Mouse (Mus musculus) adrenal gland, adult (tissue): ENCODE results near the gene Lcn2.
"Not testable (repeated sequence)": the region's sequence is repeated elsewhere in the genome, so short reads cannot be mapped to it uniquely, and the experiment has no call there.

Experiments used
- DNase-seq, 2 experiments: peaks; one replicate each; pipeline ENCODE4 v3.0.0; 2022 to 2023; ENCODE audit warnings: low spot score in 1 of 2; ENCODE audit not compliant: inconsistent age in 2 of 2

The Lcn2 gene

DNA sequence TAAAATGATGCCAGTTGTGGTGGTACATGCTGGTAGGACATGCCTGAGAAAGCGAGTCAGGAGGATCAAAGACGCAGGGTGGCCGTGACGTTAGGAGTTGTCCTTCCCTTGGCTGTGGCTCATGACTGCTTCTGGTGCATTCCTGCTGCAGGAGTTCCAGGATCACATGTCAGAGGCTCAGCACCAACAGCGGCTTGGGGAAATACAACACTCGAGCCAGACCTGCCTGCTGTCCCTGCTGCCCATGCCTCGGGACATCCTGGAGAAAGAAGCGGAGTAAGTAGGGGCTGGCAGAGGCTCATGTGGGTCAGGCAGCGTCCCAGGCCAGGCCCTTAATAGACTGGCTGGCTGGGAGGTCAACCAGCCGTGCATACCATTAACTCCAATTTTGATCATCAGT lies 13.9 kb downstream of the Lcn2 start:
- no peak for DNase-seq

DNA sequence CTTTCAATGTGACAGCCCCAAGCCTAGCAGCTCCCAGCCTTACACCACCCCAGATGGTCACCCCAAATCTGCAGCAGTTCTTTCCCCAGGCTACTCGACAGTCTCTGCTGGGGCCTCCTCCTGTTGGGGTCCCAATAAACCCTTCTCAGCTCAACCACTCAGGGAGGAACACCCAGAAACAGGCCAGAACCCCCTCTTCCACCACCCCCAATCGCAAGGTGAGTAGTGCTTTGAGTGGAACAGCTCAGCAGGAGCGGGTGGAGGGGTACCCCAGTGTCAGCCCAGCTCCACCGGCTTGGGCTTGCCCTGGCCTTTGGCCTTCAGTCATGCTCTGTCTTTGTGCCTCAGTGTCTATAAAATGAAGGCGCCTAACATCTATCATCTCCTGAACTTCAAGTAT lies 20.7 kb downstream of the Lcn2 start:
- DNase-seq: no peak

DNA sequence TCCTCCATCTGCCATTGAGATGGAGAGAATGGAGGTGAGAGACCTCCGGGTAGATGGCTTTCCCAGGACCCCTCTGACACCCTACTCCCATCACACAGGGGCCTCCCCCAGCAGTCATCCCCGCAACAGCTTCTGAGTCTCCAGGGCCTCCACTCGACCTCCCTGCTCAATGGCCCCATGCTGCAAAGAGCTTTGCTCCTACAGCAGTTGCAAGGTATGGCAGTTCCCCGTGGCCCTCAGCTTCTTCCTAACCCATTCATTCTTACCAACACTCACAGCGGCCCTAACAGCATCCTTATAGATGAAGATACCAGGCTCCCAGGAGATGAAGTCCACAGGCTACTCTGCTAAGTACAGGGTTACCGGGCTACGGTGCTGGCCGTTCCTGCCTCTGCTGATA lies 23.9 kb downstream of the Lcn2 start:
- no peak for DNase-seq

DNA sequence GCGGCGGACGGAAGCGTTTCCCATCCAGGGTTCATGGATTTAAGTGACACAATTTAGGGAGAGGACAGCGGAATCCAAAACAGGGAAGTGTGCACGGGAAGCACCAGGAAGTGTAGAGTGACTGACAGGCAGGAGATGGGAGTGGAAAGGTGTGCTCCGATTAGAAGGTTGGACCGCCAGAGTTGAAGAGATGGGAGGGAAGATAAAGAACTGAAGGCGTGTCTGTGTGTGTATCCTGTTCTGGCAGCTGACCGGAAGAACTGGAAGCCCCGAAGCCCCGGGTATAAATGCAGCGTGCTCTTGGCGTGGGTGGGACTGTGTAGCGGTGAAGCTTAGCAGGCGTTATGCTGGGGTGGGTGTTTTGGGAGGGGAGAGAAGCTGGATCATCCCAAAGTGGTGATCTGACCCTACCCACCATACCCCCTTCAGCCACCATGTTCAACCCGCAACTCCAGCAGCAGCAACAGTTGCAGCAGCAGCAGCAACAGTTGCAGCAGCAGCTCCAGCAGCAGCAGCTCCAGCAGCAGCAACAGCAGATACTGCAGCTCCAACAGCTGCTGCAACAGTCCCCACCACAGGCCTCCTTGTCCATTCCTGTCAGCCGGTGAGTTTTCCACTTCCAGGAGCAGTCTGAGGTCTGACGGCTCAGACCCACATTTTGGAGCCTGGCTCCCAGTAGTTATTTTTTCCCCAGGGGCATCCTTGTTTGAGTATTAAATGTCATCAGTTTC lies 24.5 kb downstream of the Lcn2 start:
- no peak for DNase-seq

DNA sequence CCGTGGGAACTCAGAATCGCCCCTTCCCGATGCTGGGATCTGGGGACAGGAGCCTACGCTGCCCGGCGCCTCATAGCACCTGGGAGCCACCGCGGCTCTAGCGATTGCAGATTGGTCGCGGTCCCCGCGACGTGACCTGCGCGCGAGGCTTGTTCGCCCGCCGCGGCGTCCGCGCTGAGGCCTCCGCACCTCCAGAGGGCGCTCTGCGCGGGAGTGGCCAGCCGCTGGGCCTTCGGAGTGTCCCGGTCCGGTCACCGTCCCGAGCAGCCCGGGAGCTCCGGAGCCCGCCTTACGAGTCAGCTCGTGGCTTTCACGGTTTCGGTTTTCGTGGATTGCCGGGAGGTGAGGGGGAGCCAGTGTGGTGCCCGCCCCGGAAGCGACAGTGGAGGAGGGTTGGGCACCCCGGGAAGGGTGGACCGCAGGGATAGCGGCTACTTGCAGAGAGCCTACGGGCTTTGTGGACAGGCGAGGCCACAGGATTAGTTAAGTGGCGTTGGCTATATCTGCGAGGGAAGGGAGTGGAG lies 25.2 kb downstream of the Lcn2 start:
- DNase-seq: peak; percentile 95 to 98

DNA sequence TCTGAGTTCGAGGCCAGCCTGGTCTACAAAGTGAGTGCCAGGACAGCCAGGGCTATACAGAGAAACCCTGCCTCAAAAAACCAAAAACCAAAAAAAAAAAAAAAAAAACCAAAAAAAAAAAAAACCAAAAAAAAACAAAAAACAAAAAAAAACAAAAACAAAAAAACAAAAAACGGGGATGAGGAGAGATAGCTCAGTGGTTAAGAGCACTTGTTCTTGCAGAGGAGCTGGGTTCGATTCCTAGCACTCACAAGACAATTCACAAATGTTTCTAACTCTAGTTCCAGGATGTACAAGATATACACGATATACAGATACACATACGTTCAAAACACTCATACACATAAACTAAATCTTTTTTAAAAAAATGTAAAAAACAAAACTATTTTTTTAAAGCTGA lies 25.8 kb downstream of the Lcn2 start:
- not testable (repeated sequence) for DNase-seq

DNA sequence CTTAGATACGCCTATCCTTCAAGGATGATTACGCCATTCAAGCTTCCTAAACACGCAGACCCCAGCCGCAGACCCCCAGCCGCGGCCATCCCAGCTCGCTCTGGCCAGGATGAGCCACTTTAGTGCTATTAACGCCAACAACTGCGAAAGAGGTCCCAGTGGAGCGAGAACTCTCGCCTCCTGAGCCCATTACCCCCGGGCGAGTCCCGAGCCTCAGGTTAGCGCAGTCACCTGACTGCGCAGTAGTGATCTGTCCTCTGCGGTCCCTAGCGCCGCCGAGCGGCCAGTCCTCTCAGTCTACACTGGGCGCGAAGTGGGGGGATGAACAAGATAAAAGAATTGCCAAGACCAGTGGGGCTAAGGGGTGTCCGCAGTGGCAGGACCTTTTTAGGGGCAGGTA lies 26.6 kb downstream of the Lcn2 start:
- DNase-seq: peak; percentile 85 to 94

DNA sequence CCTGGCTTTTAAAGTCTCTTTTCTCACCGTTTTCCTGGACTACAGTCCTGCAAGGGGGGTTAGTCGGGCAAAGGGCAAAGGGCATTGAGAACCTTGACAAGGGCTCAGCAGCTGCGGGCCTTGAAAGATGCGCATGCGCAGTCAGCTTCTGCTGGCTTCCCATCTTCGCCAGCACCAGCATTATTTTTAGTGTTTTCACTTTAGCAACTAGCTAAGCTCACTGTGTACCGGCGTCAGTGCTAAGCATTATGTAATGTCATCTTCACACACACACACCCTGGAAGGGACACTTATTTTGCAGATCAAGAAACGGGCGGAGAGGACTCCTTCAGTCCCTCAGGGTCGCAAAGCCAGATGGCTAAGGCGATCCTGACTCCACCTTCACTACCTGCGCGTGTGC lies 27.3 kb downstream of the Lcn2 start:
- DNase-seq: peak; percentile 90 to 95

DNA sequence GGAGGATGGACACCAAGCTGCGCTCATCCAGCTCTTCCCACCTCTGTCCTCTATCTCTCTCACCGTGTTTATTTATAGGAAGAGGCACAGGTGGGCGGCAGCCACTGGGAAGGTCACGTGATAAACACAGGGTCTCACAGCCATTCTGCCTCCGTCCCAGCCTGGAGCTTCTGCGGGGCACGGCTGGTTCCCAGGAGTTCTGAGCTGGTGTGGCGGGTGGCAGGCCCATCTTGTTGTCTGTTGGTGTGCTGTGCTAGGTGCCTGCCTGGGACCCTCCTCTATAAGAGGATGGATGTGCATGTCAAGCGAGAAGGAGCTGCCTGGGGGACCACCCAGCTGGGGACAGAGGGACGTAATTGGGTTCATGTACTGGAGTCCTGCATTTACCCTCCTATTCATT lies 29.7 kb downstream of the Lcn2 start:
- DNase-seq: no peak

DNA sequence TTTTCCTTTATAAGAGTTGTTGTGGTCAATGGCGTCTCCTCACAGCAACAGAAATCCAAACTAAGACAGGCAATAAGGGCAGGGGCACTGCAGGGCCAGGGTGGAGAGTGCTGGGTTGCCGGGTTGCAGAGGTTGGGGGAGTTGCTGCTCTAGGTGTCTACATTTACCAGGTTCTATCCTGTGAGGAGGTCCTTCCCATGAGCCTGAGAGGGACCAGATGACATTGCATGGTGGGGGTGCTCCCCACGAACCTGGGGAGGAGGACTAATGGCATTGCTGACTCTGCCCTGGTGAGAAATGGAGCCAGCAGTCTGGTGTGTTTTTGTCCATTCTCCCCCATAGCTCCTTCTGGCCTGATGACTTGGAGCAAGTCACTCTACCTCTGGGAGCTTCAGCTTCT lies 30.3 kb downstream of the Lcn2 start:
- no peak for DNase-seq

DNA sequence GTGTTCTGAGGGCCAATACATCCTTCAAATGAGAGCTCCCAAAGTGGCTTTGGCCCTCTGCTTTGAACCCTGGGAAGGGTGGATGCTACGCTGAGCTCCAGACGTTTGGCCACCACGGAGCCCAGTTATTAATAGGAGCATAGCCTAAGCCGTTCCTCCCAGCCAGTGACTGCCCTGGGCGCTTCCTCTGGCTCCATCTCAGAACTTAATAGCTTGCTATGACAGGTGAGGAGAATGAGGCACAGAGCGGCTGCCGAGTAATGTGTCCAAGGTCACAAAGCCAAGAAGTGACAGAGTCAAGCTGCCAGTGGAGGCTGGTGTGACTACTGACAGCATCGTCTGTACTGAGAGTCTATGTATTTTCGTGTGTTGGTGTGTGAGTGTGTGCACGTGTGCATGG lies 31.8 kb downstream of the Lcn2 start:
- DNase-seq: no peak

DNA sequence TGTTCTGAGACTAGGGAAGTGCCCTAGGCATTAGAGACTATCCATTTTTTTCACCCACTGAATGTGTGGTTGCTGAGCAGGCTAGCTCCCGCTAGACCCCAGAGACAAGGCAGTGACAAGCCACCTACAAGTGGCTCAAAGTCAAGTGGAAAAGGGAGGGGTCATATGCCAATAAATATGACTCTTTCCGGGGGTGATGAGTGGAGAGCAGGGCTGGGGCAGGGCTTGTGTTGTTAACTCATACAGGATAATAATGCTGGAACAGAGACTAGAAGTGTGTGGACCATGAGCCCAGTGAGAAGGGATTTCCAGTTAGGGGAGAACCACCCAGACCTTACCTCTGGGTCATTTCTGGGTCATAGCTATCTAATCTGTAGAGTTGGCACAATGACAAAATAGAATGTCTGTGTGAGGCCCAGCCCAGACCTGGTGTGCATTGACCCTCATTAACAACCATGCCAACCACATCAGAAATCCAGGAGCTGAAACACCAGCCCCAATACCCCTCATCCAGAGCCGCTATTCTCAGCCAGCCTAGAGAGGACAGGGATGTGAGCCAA lies 33.6 kb downstream of the Lcn2 start:
- no peak for DNase-seq

DNA sequence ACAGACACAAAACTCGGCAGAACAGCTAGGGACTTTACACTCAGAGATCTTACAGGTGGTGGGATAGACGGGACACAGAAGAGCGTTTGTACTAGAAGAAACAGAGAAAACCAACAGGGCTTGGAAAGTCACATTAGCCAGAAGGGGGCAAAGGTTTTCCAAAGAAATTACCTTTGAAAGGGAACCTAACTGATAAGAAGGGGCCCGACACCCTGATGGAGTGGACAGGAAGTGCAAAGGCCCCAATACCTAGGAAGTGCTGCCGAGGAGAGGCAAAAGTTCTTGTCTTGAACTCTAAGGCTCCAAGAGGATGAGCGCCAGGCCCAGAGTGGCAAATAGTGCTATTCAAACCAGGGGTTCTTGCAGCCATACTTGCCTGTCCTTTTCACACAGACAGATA lies 34.2 kb downstream of the Lcn2 start:
- DNase-seq: no peak

DNA sequence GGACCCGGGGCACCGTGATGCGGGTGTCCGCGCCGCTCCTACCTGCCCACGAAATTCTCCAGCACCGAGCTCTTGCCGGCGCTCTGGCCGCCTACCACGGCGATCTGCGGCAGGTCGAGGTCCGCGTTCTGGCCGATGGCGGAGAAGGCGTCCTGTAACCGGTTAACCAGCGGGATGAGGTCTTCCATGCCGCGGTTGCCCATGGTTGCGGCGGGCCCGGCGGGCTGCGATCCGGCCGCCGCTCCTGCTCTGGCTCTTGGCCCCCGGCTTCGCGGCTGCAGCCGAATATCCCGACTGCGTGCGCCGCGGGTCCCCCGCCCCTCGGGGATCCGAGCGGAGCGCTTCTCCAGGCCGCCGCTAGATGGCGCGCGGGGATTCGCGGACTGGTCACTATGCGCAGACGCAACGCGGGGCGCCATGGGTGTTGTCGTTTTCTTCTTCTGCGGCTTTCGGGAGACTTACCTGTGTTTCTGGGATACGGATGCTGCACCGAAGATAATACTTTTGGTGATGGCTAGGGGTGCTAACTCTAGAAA lies 35.0 kb downstream of the Lcn2 start, which contains the start of gene Dnm1:
TSS of gene Dnm1 (minus strand) at position 332 of the 536 bp plus-strand sequence.
- DNase-seq: peak; percentile 91 to 96

DNA sequence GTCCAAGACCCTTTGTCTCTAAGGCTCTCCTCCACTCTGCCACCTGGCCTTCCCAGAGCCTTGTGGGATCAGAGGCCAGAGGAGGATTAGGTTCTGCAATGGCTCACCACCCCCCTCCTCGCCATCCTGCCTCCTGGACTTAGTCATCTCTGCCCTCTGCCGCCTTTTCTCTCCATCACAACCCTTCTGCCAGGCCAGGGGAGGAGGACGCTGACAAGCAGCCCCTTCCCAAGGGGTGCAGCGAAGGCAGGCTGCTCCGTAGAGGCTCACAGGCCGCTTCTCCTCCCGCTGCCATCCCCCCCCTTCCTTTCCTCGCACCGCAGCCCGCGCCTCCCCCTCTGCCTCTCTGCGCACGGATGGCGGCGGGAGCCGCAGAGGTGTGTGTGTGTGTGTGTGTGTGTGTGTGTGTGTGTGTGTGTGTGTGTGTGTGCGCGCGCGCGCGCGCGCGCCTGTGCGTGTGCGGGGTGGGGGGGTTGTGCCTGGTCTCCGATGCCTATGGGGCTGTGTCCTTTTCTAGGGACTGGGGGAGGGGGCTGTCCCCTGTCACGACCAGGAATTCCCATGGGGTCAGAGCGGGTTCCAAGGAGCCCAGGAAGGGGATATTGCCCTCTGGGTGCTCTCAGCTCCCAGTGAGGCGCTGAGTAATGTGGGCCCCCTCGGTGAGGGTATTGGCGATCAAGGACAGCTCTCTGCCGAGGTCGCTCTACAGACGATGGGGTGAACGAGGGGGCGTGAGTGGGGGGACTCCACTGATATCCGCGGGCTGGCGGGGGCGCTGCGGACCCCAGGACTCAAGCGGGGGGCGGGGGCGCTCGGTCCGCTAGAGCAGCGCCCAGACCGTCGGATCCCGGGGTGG lies 35.7 kb downstream of the Lcn2 start, which contains the start of gene Ciz1:
TSS of gene Ciz1 (plus strand) at position 177 of the 856 bp plus-strand sequence.
- peak; percentile 41 to 76 for DNase-seq

DNA sequence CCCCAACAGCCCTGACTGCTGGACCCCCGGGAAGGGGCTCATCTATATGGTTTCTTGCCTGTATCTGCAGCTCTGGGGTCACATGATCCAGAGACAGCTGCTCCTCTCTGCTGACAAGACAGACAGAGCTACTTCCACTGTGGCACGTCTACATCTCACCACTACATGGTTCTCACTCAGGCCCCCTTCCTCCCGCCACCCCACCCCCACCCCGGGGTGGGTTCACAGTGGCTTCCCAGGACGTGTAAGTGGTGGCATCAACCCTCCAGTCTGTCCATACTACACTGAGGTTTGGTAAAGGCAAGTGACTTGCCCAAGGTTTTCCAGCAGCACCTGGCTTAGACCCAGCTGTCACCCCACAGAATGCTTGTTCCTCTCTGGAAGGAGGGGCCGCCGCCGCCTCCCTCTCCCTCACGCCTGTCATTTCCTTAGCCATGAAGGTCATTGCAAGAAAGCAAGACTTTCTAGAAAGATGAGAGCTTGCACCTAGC lies 36.5 kb downstream of the Lcn2 start:
- peak in 1 of 2 experiments; percentile 52 for DNase-seq

DNA sequence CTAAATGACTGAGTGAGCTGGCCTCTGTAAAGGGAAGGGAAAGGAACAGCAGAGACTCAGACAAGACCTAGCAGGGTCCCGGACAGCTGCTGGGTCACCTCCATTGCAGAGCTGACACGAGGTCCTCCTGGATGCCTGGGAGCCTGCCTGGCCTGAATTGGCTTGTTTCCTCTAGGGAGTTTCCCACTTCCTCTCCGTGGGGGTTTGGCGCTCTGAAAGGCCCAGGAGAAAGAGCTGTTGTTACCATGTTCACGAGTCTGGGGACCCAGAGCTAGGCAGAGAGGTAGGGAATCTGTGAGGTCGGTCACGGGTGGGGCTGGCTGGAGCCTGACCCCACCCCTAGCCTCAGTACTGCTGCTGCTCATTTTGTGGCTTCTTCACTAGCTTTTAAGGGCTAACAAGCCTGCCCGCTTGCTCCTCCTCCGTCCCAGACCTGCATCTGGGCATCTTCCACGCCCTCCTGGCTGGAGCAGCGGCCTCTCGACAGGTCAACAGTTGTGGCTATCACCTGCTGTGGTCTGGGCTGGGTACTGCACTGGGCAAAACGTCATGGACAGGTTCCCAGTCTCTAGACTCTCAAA lies 37.5 kb downstream of the Lcn2 start:
- DNase-seq: no peak

DNA sequence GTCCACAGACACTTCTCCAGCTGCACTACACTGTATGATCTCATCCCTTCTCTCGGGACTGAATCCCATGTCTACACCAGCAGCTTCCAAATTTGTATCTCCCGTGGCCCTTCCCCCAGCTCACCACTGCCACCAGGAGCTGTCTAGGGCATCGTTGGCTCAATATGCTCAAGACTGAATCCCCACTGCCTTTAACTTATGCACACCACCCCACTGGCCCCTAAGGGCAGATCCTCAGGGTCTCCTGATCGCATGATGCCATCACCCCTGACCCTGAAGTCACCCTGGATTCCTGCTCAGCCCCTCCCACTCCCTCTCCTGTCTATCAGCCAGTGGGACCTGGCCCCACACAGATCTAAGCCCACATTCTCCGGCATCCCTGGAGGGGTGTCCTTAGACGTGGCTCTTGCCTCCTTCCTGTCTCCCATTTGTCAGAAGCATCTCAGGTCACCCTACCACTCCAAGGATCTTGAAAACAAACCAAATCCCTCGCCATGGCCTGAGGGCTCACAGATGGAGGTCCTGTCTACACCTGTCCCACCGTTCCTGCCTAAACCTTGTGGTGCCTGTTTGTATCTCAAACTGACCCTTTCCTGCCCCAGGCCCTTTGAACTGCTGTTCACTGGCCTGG lies 38.3 kb downstream of the Lcn2 start:
- no peak for DNase-seq

DNA sequence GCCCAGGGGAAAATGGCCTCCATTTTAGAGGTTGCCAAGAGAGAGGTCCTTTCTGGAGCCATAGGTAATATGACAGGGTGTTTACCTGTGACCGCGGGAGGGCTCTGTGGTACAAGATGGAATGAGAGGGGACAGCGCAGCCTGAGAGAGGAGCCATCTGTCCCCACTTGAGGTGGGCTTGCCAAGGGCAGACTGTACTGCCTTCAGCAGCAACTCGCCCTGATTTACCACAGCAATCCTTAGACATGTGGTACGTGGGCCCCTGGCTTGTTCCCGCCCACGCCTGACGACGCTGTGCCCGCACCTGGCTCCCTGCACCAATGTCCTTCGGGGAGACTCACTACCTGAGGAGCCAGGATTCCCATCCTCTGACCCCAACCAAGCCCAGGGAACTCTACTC lies 39.7 kb downstream of the Lcn2 start:
- no peak for DNase-seq

DNA sequence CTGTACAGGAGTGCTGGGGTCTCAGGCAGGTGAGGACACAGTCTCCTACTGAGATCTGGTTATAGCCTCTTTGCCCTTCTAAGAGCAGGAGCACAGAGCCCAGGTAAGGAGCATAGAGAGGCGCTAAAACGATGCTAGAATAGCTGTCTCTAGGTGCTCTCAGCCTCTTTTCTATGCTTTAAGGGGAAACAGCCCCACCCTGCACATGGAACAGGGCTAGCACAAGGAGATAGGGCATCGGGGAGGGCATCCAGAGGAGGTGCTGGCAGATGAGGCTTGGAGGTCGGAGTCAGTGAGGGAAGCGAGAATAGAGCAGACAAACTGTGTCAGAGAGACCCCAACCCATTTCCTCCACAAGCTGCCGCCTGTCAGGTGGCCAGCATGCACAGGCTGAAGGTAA lies 41.0 kb downstream of the Lcn2 start:
- DNase-seq: no peak
